Mouse (Mus musculus): ENCODE measurements around the gene 9830107B12Rik. TPM values are rescaled to one million over a fixed set of nuclear protein-coding genes. Genes with fewer than 3 reads are reported as not detected.
"Not testable (repeated sequence)": the region's sequence is repeated elsewhere in the genome, so short reads cannot be mapped to it uniquely, and the experiment has no call there.

The 9830107B12Rik gene
- total RNA-seq (2021), result not detected
- long read RNA-seq, experiment 1, result 0 reads
- long read RNA-seq, experiment 2, partial matches to known transcripts, result 0 of 1 reads
- long read RNA-seq, experiment 2, other reads (novel, unspliced or antisense), result 0 of 1 reads

DNA sequence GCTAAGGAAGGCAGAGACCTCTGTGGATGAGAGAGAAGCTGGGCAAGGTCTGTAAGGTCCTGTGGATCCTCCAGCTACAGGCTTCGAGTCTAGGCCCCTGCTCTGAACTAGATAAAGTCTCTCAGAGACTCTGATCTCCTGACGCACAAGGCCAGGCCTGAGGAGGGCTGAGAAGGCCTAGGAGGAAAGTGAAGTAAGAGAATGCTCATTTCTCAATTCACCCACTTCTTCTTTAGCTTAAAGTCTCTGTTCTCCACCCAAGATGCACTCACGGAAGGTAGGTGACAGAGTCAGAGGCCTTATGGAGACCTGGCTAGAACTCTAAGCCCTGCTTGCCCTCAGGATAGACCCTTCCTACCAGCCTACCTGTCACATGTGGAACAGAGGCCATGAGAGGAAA, at the start of gene 9830107B12Rik:
Gene 9830107B12Rik (minus strand): TSS at position 149 of the 400 bp plus-strand sequence.
- DNase-seq (ENCODE audit: low spot score), result no peak

DNA sequence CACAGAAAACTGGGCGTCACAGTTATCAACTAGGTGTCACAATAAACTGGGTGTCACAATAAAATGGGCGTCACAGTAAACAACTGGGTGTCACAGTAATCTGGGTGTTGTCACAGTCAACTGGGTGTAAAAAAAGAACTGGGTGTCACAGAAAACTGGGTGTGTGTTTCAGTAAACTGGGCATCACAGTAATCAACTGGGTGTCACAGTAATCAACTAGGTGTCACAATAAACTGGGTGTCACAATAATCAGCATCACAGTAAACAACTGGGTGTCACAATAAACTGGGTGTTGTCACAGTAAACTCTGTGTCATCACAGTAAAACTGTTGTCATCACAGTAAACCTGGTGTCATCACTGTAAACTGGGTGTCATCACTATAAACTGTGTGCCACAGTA, 46.3 kb upstream of the 9830107B12Rik start:
- no peak for DNase-seq (ENCODE audit: low spot score)

DNA sequence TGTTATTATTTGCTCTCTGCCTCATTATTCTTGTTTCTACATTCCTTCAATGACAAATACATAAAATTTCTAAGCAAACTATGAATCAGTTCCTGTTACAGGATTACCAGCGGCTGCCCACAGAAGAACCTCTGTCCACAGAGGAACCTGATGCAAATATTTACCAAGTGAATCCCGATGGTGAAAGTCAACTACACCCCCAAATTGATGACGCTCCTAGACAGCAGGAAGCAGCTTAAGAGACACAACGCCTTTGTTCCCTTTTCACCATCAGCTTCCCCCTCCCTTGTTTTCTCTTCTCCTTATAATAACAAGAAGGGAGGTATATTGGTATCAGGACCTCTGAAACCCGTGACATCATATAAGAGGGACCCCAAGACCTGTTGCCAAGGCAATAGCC, 39.2 kb upstream of the 9830107B12Rik start:
- DNase-seq (ENCODE audit: low spot score), result no peak

DNA sequence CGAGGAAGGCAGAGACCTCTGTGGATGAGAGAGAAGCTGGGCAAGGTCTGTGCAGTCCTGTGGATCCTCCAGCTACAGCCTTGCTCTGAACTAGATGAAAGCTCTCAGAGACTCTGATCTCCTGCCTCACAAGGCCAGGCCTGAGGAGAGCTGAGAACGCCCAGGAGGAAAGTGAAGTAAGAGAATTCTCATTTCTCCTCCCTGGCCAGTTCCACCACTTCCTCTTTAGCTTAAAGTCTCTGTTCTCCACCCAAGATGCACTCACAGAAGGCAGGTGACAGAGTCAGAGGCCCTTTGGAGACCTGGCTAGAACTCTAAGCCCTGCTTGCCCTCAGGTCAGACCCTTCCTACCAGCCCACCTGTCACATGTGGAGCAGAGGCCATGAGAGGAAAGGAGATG, 21.0 kb upstream of the 9830107B12Rik start, which contains the start of gene A530064D06Rik:
Gene A530064D06Rik (minus strand): TSS at position 173 of the 400 bp plus-strand sequence.
- DNase-seq (ENCODE audit: low spot score), result not testable (repeated sequence)

DNA sequence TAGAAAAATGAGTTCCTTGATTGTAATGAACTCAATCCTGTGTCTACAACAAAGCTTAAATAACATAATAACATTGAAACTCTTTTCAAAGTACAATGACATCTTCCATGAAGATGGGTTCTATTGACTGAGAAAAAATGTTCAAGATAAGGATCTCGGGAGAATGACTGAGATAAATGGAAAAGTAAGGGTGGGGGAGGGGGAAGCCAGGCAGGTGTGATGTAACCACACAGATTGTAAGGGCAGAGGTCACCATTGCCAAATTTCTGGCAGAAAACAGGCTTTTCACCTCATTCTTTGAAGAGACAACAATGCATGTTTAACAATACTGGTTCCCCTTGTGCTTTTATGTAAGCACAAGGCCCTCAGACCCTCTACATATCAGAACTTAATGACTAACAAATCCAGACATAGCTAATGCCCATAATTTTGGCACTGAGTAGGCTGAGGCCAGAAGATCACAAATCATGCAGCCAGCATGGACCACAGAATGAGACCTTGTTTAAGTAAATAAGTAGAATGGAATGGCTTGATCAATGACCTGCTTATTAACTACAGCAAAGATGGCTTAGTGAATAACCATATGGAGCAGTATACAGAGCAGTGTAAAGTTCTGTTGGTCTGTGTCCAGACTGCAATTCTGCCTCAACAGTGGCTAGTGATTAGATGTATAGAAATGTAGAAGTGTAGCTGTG, 11.5 kb upstream of the 9830107B12Rik start:
- DNase-seq (ENCODE audit: low spot score), result no peak

DNA sequence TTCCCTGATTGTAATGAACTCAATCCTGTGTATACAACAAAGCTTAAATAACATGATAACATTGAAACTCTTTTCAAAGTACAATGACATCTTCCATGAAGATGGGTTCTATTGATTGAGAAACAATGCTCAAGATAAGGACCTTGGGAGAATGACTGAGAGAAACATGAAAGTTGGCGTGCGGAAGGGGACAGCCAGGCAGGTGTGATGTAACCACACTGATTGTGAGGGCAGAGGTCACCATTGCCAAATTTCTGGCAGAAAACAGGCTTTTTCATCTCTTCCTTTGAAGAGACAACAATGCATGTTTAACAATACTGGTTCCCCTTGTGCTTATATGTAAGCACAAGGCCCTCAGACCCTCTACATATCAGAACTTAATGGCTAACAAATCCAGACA, 13.3 kb downstream of the 9830107B12Rik start:
- DNase-seq (ENCODE audit: low spot score), result no peak

DNA sequence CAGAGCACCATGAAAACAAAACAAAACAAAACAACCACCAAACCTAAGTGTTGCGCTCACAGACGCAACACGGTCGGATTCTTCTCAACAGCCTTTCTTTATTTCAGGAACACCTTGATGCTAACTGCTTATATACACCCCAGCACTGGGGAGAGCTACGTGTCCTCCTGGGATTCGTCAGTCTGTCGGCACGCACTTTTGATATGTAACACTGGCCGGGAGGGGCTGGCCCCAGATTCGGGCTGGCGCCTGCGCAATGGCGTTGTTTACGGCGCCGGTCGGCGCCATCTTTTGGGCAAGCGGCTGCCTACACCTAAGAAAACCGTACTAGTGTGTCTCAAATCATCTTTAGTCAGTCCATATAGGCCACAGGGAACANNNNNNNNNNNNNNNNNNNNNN, 25.6 kb downstream of the 9830107B12Rik start:
- DNase-seq (ENCODE audit: low spot score), result no peak

DNA sequence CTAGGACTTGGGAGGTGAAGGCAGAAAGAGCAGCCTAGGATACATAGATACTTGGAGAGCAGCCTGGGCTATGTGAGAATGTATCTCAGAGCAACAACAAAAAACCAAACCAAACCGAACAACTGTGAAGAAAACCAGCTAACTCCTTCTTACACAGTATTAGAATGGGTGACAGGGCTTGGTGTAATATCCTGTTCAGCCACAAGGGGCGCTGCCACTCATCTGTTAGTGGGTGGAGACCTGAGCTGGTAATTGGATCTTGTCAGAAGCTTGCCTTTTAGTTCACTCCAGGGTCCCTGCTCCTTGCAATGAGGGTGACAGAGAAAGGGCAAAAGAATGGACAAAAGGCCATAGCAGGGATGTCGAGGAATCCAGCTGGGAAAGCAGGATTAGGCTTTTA, 26.4 kb downstream of the 9830107B12Rik start:
- peak; percentile 75 for DNase-seq (ENCODE audit: low spot score)

DNA sequence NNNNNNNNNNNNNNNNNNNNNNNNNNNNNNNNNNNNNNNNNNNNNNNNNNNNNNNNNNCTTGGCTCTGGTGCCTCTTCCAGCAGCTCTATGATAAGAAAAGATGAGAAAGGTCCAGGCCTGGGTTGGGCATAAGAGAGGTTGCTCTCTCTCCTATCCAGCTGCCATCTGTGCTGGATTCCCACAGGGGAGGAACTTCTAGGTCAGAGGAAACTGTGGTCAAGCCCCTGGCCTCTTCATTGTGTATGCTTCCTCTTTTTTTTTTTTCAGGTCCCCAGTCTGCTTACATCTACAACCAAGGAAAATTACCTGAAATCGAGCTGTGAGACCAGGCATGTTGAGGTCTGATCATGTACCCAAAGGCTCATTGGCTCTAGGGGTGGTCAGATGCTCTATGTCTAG, 27.5 kb downstream of the 9830107B12Rik start:
- no peak for DNase-seq (ENCODE audit: low spot score)

DNA sequence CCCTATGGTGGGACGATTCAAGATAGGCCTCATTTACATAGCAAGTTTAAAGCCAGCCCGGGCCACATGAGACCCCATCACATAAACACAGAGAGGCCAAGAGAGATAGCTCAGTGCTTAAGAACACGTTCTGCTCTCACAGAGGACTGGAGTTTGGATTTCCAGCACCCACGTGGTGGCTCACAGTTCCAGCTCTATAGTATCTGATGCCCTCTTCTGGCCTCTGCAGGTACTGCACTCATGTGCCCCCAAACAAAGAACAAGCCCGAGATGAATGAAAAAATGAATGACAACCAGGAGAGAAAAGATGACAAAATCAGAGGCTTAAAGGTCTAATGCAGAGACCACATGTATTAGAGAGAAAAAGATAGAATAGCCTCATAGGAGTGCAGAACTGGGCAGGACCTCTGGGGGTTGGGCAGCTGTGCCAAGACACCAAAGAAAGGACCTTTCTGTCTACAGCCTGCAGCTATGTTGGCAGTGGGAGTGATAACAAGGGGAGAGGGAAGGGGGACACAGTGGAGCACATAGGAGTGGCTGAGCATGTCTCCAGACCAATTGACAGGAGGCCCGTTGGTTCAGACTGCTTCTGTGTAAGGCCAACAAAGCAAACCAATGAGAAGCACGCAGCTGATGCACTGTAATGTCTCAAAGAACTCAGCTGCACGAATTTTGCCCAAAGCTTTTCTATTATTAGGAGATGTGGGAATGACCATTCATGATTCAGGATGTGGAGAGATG, 35.4 kb downstream of the 9830107B12Rik start:
- DNase-seq (ENCODE audit: low spot score), result peak; percentile 28

DNA sequence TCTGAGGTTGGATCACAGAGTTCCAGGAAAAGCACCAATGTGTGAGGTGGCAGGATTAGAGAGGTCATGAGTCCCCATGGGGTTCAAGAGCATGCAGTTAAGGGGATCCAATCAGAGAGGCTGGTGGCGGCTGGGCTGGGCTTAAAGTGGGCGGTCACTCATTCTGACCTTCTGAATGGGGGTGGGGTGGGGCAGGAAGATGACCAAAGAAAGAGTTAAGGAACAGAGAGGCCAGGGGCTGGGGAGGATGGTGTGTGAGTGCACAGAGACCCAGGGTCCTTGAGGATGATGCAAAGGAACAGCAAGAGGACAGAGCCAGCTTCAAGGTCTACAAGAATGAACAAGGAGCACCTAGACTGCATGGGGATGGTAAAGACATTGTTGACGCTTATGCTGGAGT, 37.5 kb downstream of the 9830107B12Rik start:
- DNase-seq (ENCODE audit: low spot score), result no peak

DNA sequence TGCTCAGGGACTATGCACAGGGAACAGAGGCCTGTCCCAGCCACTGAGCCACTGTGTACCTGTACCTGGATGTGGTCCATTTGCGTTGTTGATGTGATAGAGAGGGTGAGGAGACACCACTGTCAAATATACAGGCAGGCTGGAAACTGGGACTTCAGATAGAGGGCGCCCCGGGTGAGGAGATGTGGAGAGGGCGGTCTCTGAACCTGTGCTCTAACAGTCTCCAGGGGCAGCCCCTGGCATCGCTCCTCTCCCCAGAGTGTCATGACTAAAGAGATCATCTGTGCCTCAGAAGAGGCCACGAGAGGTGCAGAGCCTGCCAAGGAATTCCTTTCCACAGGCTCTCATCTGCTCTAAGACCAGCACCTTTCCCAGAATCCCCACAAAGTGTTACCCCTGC, 38.2 kb downstream of the 9830107B12Rik start:
- no peak for DNase-seq (ENCODE audit: low spot score)

DNA sequence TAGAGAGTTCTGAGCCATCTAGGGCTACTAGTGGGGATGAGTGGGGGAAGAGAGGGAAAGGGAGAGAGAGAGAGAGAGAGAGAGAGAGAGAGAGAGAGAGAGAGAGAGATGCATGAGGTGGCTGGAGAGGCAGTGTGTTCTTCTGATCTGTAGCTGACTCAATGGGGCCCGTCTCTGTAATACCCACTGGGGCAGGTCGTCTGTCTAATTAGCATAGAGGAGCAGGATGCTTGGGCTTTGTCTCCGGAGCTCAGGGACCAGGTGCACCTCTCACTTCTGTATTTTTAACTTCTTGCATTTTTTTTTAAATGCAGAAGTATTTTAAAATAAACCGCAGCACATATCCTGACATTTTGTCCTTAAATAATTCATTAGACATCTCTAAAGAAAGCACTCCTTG, 38.7 kb downstream of the 9830107B12Rik start:
- DNase-seq (ENCODE audit: low spot score), result no peak

DNA sequence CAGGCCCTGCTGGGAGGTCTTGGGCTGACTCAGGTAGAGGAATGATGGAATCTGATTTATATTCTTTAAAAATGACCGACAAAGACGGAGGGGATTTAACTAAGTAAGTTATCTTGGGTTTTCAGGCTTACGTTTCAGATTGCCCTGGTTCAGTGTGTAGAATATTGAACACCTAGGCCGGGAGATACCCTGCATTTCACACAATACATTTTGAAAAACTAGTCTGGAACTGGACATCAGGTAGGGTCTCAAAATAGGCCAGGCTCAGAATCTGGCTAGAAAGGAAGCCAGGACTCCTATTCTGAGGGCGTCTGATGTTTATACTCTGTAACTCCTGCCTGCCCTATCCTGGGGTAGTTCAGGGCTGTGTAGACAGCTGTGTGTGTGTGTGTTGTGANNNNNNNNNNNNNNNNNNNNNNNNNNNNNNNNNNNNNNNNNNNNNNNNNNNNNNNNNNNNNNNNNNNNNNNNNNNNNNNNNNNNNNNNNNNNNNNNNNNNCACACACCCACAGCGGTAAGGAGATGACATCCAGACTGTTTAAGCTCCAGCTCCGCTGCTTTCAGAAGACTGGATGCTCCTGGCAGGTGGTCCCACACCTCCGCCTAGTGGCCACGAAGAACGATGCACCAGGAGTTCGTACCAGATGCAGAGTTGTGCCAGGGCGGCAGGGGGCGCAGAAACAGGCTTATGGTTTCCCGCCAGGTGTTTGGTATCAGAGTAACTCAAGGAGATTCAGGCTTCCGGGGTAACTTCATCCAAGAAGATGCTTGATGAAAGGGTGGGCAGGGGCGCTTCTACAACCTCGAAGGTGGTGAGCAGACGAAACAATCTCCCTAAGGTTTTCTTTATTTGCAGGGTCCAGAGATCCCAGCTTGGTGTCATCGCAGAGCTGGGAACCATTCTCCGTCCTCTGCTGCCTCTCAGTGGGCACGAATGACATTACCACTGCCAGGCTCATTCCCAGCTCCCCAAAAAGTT, 45.3 kb downstream of the 9830107B12Rik start:
- DNase-seq (ENCODE audit: low spot score), result peak; percentile 84

DNA sequence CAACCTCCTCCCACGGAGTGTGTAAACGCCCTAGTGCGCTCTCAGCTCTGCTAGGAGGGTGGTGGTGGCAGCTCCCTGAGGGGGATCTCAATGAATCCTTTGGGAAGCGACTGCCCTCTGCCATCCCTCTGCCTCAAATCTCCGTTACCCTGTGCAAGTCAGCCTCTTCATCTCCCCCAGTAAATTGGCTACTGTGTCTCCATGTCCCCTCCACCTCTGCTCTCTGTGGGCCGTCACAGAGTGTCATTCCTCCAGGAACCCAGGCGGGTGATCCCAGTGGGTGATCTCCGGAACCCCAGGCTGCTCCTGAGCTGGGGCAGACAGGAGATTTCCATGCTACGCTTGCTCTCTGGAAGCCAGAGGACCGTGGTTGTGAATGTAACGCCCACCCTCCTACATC, 46.8 kb downstream of the 9830107B12Rik start:
- DNase-seq (ENCODE audit: low spot score), result no peak

DNA sequence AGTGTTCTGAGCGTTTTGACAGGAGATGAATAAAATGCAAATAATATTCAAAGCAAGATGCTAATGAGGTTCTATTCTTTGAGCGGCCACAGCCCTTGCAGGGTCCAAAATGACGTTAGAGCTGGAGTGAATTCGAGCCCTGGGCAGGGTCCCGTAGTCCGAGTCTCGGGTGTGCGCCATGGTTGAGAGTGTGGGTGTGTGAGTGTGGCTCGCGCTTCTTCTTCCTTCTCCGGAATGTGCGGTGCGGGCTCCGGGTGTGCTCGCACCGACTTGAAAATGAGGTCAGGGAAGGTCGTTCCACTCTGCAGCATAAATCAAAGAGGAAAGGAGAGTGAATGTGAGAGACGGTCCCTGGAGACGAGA, 47.6 kb downstream of the 9830107B12Rik start:
- DNase-seq (ENCODE audit: low spot score), result no peak

DNA sequence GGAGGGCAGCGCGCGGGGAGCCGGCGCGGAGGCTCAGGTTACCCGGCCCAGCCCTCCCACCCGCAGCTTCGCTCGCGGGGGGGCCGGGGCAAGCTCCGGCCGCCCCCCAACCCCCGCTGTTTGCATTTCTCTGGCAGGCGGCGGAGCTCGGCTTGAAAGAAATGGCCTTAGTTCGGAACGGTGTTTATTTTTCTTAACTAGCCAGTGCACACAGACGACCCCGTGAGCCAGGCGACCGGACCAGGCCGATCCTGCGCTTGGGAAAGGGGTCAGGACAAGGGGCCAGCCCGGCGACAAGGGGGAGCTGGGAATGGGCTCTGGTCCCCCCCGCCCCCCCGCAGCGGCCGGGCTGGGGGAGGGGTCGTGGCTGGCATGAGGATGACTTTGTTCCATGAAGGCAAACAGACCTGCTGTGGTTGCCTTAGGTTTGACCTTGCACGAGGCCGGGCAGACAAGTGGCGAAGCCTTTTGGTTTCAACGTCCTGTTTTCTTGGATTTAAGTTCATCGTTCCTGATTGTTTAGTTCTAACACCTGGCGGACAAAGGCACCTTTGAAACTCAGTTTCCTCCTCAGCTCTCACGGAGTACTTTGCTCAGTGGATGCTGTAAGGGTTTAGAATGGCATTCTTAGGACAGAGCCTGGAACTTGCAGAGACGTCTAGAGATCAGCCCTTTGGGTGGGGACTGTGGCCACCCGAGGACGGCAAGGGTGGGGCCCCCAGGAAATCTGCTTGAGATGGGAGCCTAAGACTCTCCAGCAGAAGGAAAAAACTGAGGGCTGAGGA, 48.1 kb downstream of the 9830107B12Rik start:
- no peak for DNase-seq (ENCODE audit: low spot score)

DNA sequence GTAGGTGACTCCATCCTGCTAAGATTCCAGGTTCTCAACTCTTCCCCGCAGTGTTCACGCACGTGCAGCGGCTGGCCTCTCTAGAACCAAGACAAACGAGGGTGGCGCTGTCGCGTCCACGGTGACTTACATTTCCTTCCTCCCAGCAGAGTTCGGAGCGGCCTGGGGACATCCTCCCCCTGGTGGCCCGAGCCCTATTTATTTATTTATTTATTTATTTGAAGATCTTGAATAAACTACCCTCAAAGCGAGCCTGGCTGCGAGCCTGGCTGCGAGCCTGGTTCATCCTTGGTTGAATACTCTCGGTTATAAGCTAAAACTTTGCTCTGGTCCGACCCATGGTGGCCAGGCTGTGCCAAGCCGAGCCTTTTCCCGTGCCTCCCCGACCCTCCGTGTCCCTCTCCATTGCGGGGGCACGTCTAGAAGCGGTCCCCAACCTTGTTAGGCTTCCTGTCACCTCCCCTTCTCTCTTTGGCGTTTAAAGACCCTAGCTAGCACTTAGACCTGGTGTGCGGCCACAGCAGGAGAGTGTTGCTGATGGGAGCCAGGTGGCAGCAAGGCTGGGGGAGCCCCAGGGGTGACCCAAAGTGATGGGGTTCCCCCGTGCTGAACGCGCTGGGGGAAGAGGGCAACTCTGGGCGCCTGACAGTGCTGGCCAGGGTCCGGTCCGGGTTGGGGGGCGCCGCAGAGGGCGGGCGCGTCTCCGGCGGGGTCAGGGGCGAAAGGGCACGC, 48.9 kb downstream of the 9830107B12Rik start:
- DNase-seq (ENCODE audit: low spot score), result peak; percentile 26

DNA sequence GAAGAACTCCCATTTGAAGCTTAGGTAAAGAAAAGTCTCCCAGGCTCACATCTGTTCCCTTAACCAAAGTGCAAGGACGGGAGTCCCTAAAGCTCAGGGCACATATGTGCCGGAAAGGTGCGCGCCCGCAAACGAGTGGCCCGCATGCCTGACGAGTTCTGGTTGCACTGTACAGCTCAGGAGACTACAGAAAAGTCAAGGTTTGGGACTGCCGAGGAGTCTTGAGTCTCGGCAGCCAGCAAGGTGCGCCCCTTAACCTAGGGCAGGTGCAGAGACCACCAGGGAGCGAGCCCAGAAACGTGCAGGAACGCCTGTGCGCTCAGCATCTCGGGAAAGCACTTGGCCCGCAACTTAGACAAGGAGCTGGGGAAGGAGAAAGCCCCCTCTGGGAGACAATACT, 49.7 kb downstream of the 9830107B12Rik start:
- DNase-seq (ENCODE audit: low spot score), result no peak

DNA sequence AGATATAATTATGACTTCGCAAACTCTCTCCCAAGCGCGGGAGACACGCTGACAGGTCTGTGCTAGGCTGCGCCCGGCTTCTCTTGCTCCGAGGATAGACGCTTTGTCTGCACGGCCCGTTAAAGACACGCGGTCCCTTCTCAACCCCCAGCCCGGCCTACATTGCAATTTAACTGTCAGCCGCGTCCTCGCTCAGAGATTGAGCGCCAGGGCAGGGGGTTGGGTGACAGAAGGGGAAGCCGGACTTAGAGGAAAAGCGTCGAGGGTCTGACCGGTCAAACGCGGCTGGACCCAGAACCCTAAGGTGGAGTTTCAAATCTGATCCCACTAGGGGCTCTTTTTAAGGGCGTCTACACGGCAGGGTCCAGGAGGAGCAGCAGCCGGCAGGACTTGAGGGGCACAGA, 50.3 kb downstream of the 9830107B12Rik start:
- DNase-seq (ENCODE audit: low spot score), result no peak
